Mouse (Mus musculus): ENCODE measurements around the gene Ltbp4. TPM values are rescaled to one million over a fixed set of nuclear protein-coding genes. Genes with fewer than 3 reads are reported as not detected.

Ltbp4 gene
- total and polyA plus RNA-seq, 3 experiments = 2.9 to 14.2 TPM; not detected in 1

GRCm38 (mm10) chr7:27281717-27282116 is 55.8 kb downstream of the Ltbp4 start:
- Histone ChIP-seq H3K4me1 (ENCODE audit: control insufficient read depth in 1 of 2, insufficient read depth in 2 of 2, low read length in 2 of 2) (peaks cover 0 to 3% of the 10 kb centered on the region in 2 experiments; a peak in 1 of 4 replicates), H3K27ac (ENCODE audit: control insufficient read depth, low read depth, low read length) (no peak overlapping the region), H3K9me3 (replicated peaks; ENCODE audit: insufficient read depth, low read length) (no peaks in the 10 kb centered on the region), H3K79me2 (ENCODE audit: control insufficient read depth, insufficient read depth, low read length, poor library complexity) (no peaks in the 10 kb centered on the region), H3K36me3 (ENCODE audit: control insufficient read depth in 1 of 2, insufficient read depth in 2 of 2, low read length in 2 of 2) (no peaks in the 10 kb centered on the region), H3K9ac (ENCODE audit: control insufficient read depth, low read depth, low read length, poor library complexity, severe bottlenecking) (no peak overlapping the region), H3K27me3 (ENCODE audit: control insufficient read depth in 1 of 2, insufficient read depth in 2 of 2, low read length in 2 of 2) (no peaks in the 10 kb centered on the region), H3K4me3 (ENCODE audit: control insufficient read depth in 1 of 2, insufficient read depth in 1 of 2, low read depth in 2 of 2, low read length in 2 of 2) (no peak overlapping the region)
- TF ChIP-seq GATA1 (IDR thresholded peaks at IDR 0.05; ENCODE audit: low read depth, low read length) (no peak), RAD21 (IDR thresholded peaks at IDR 0.05; ENCODE audit: low read depth, low read length) (no peak), KAT2A (conservative IDR thresholded peaks at IDR 0.05; ENCODE audit: low read depth, low read length) (no peak), NRF1 (IDR thresholded peaks at IDR 0.05; ENCODE audit: insufficient read depth, low read depth, low read length, poor library complexity, severe bottlenecking) (no peak), ETS1 (IDR thresholded peaks at IDR 0.05; ENCODE audit: low read depth, low read length) (no peak), USF2 (IDR thresholded peaks at IDR 0.05; ENCODE audit: borderline replicate concordance in 1 of 2, insufficient read depth in 1 of 2, low read depth in 1 of 2, low read length in 2 of 2) (no peak), BHLHE40 (IDR thresholded peaks at IDR 0.05; ENCODE audit: borderline replicate concordance, low read depth, low read length) (no peak), CTCF (IDR thresholded peaks at IDR 0.05 in 2 of 3, conservative IDR thresholded peaks at IDR 0.05 in 1 of 3; ENCODE audit: control insufficient read depth in 1 of 3, insufficient read depth in 1 of 3, low read depth in 2 of 3, low read length in 3 of 3, poor library complexity in 1 of 3, severe bottlenecking in 1 of 3) (no peak)
- DNase-seq (ENCODE audit: low read depth, low spot score) = no peak

- Histone ChIP-seq H3K27ac (ENCODE audit: control insufficient read depth, low read depth, low read length) (no peak overlapping the region), H3K9me3 (replicated peaks; ENCODE audit: insufficient read depth, low read length) (no peaks in the 10 kb centered on the region), H3K36me3 (ENCODE audit: control insufficient read depth in 1 of 2, insufficient read depth in 2 of 2, low read length in 2 of 2) (no peaks in the 10 kb centered on the region), H3K79me2 (ENCODE audit: control insufficient read depth, insufficient read depth, low read length, poor library complexity) (no peaks in the 10 kb centered on the region), H3K9ac (ENCODE audit: control insufficient read depth, low read depth, low read length, poor library complexity, severe bottlenecking) (no peak overlapping the region), H3K27me3 (ENCODE audit: control insufficient read depth in 1 of 2, insufficient read depth in 2 of 2, low read length in 2 of 2) (no peaks in the 10 kb centered on the region), H3K4me1 (ENCODE audit: control insufficient read depth in 1 of 2, insufficient read depth in 2 of 2, low read length in 2 of 2) (no peaks in the 10 kb centered on the region), H3K4me3 (ENCODE audit: control insufficient read depth in 1 of 2, insufficient read depth in 1 of 2, low read depth in 2 of 2, low read length in 2 of 2) (no peak overlapping the region)
- DNase-seq (ENCODE audit: low read depth, low spot score) = peak; percentile 58
- TF ChIP-seq TAL1 (IDR thresholded peaks at IDR 0.05; ENCODE audit: low read length) (no peak), RAD21 (IDR thresholded peaks at IDR 0.05; ENCODE audit: low read depth, low read length) (peak; percentile 69), HCFC1 (IDR thresholded peaks at IDR 0.05; ENCODE audit: low read depth, low read length) (no peak), MYB (IDR thresholded peaks at IDR 0.05; ENCODE audit: low read depth, low read length) (no peak), CTCF (IDR thresholded peaks at IDR 0.05 in 2 of 3, conservative IDR thresholded peaks at IDR 0.05 in 1 of 3; ENCODE audit: control insufficient read depth in 1 of 3, insufficient read depth in 1 of 3, low read depth in 2 of 3, low read length in 3 of 3, poor library complexity in 1 of 3, severe bottlenecking in 1 of 3) (peak; percentile 57 to 78 (median 64)), SIN3A (IDR thresholded peaks at IDR 0.05; ENCODE audit: low read length) (no peak), MYC (IDR thresholded peaks at IDR 0.05; ENCODE audit: low read depth, low read length) (no peak), SMC3 (IDR thresholded peaks at IDR 0.05; ENCODE audit: low read depth, low read length) (peak; percentile 74), USF1 (IDR thresholded peaks at IDR 0.05; ENCODE audit: low read depth, low read length) (no peak), MAZ (IDR thresholded peaks at IDR 0.05; ENCODE audit: low read depth, low read length) (no peak), ZC3H11A (IDR thresholded peaks at IDR 0.05; ENCODE audit: low read depth, low read length) (peak; percentile 71)
Measured at GRCm38 (mm10) chr7:27277191-27277590, 60.3 kb downstream of the Ltbp4 start.
